Mouse (Mus musculus): ENCODE data around the gene Hoxc9. TPM values are rescaled to one million over a fixed set of nuclear protein-coding genes. Genes with fewer than 3 reads are reported as not detected.

Hoxc9 gene
- polyA plus RNA-seq, 1 experiment from 2014 or later = not detected

GRCm38 (mm10) chr15:102997431-102997830, 21.2 kb downstream of the Hoxc9 start:
- Histone ChIP-seq H3K27me3 (peaks cover 99% of the 10 kb centered on the region), H3K27ac (no peak overlapping the region), H3K9ac (replicated peaks) (no peak overlapping the region), H3K36me3 (no peaks in the 10 kb centered on the region), H3K4me2 (replicated peaks) (no peak overlapping the region), H3K4me3 (replicated peaks) (no peak overlapping the region), H3K9me3 (no peaks in the 10 kb centered on the region), H3K4me1 (replicated peaks) (peaks cover 7% of the 10 kb centered on the region)
- 0% methylated on average over 3 of the region's 3 CpGs for WGBS
- ATAC-seq = no peak

- Histone ChIP-seq H3K4me2 (replicated peaks) (peak within 1 kb of the TSS; percentile 48), H3K27ac (no peak within 1 kb of the TSS), H3K4me3 (replicated peaks) (peak within 1 kb of the TSS; percentile 30), H3K27me3 (peaks cover 99% of the 10 kb centered on the region), H3K36me3 (no peaks in the 10 kb centered on the region), H3K9ac (replicated peaks) (no peak within 1 kb of the TSS), H3K9me3 (no peaks in the 10 kb centered on the region), H3K4me1 (replicated peaks) (peaks cover 7% of the 10 kb centered on the region)
- ATAC-seq = no peak
- WGBS = 1% methylated on average over 19 of the region's 19 CpGs
Measured at GRCm38 (mm10) chr15:102997939-102998355, 21.7 kb downstream of the Hoxc9 start, which contains the start of gene Hoxc6. TSS of gene Hoxc6 (plus strand) at chr15:102998257.

GRCm38 (mm10) chr15:102998608-102999182, 22.5 kb downstream of the Hoxc9 start:
- H3K36me3 ChIP-seq = no peaks in the 10 kb centered on the region
- peaks cover 100% of the 10 kb centered on the region for H3K27me3 ChIP-seq
- H3K4me2 ChIP-seq (replicated peaks) = peak overlapping the region; percentile 48
- peak overlapping the region; percentile 30 for H3K4me3 ChIP-seq (replicated peaks)
- H3K9ac ChIP-seq (replicated peaks) = no peak overlapping the region
- no peak overlapping the region for H3K27ac ChIP-seq
- 1% methylated on average over 19 of the region's 19 CpGs for WGBS
- ATAC-seq = no peak
- H3K4me1 ChIP-seq (replicated peaks) = peaks cover 7% of the 10 kb centered on the region
- H3K9me3 ChIP-seq = no peaks in the 10 kb centered on the region

DNA sequence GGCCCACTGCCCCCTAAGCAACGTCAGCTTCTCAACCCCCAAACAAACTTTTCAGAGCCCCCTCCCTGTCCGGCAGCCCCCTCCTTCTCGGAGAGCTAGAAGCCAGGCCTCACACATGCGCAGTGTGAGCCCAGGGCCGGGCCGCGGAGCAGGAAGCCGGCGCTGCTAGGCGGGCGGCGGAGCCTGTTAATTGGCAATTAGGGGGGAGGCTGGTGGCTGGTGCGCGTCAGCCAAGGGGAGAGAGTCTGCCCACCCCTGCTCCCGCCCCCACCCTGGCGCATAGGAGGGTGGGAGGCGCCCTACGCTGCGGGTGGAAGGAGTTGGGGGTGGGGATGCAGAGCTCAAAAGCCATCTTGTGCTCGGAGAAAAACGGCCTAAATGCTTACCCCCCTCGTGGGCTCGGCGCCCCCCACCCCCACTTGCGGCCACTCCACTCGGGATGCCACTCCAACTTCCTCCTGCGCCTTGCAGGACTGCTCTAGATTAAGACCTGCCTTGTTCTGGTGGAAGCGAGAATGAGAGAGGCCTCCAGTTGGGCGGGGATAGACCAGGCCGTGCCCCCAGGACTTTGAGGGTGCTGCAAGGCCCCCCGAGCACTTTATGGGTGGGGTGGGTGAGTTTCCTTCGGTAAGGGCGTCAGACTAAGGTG, 23.1 kb downstream of the Hoxc9 start:
- peak overlapping the region; percentile 30 for H3K4me3 ChIP-seq (replicated peaks)
- no peak overlapping the region for H3K27ac ChIP-seq
- 0 out of 2 replicates have a peak, but pooled peaks have one; percentile 30 for ATAC-seq
- no peaks in the 10 kb centered on the region for H3K9me3 ChIP-seq
- peaks cover 7% of the 10 kb centered on the region for H3K4me1 ChIP-seq (replicated peaks)
- H3K9ac ChIP-seq (replicated peaks) = no peak overlapping the region
- no peaks in the 10 kb centered on the region for H3K36me3 ChIP-seq
- H3K27me3 ChIP-seq = peaks cover 100% of the 10 kb centered on the region
- H3K4me2 ChIP-seq (replicated peaks) = peak overlapping the region; percentile 48
- under 1% methylated on average over 31 of the region's 33 CpGs for WGBS

- Histone ChIP-seq H3K4me1 (replicated peaks) (peaks cover 7% of the 10 kb centered on the region), H3K4me2 (replicated peaks) (no peak overlapping the region), H3K4me3 (replicated peaks) (no peak overlapping the region), H3K27ac (no peak overlapping the region), H3K9me3 (no peaks in the 10 kb centered on the region), H3K27me3 (peaks cover 100% of the 10 kb centered on the region), H3K36me3 (no peaks in the 10 kb centered on the region), H3K9ac (replicated peaks) (no peak overlapping the region)
- no peak for ATAC-seq
- WGBS = 2% methylated on average over 11 of the region's 11 CpGs
Measured at GRCm38 (mm10) chr15:102999955-103000354, 23.7 kb downstream of the Hoxc9 start.

- H3K9ac ChIP-seq (replicated peaks) = no peak overlapping the region
- H3K4me2 ChIP-seq (replicated peaks) = no peak overlapping the region
- no peaks in the 10 kb centered on the region for H3K9me3 ChIP-seq
- H3K4me3 ChIP-seq (replicated peaks) = no peak overlapping the region
- ATAC-seq = no peak
- WGBS = 1% methylated on average over 24 of the region's 24 CpGs
- H3K36me3 ChIP-seq = no peaks in the 10 kb centered on the region
- H3K27ac ChIP-seq = no peak overlapping the region
- peaks cover 100% of the 10 kb centered on the region for H3K27me3 ChIP-seq
- peaks cover 7% of the 10 kb centered on the region for H3K4me1 ChIP-seq (replicated peaks)
Measured at GRCm38 (mm10) chr15:103000501-103000901, 24.3 kb downstream of the Hoxc9 start.

GRCm38 (mm10) chr15:103001370-103001769, 25.1 kb downstream of the Hoxc9 start:
- Histone ChIP-seq H3K4me2 (replicated peaks) (no peak overlapping the region), H3K27me3 (peaks cover 100% of the 10 kb centered on the region), H3K36me3 (no peaks in the 10 kb centered on the region), H3K9ac (replicated peaks) (no peak overlapping the region), H3K4me1 (replicated peaks) (peaks cover 7% of the 10 kb centered on the region), H3K9me3 (no peaks in the 10 kb centered on the region), H3K4me3 (replicated peaks) (no peak overlapping the region), H3K27ac (no peak overlapping the region)
- no peak for ATAC-seq
- 10% methylated on average over 2 of the region's 2 CpGs for WGBS

DNA sequence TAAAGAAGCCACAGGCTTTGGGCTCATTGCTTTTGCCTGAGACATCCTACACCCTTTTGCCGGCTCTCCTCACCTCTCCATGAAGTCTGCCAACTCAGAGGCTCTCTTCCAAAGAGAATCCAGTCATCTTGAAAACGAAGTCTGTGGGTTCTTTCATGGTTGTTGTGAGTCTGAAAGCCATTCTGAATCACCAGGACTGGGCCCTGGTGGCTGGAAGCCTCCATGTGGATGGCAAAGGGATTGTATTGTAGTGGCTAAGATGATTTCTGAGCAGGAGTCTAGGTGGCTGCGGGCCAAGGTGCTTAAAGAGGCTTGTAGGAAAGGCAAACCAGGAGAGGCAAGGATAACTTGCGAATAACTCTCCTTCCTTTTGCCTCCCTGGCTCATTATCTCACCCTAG, 25.9 kb downstream of the Hoxc9 start:
- no peak overlapping the region for H3K9ac ChIP-seq (replicated peaks)
- 3% methylated on average over 4 of the region's 4 CpGs for WGBS
- no peak overlapping the region for H3K4me3 ChIP-seq (replicated peaks)
- no peaks in the 10 kb centered on the region for H3K9me3 ChIP-seq
- H3K36me3 ChIP-seq = no peaks in the 10 kb centered on the region
- H3K4me2 ChIP-seq (replicated peaks) = no peak overlapping the region
- peaks cover 7% of the 10 kb centered on the region for H3K4me1 ChIP-seq (replicated peaks)
- ATAC-seq = no peak
- H3K27ac ChIP-seq = no peak overlapping the region
- H3K27me3 ChIP-seq = peaks cover 100% of the 10 kb centered on the region

- Histone ChIP-seq H3K36me3 (no peaks in the 10 kb centered on the region), H3K27me3 (peaks cover 100% of the 10 kb centered on the region), H3K9me3 (no peaks in the 10 kb centered on the region), H3K27ac (no peak overlapping the region), H3K4me2 (replicated peaks) (no peak overlapping the region), H3K9ac (replicated peaks) (no peak overlapping the region), H3K4me1 (replicated peaks) (peaks cover 7% of the 10 kb centered on the region), H3K4me3 (replicated peaks) (no peak overlapping the region)
- ATAC-seq = no peak
- under 1% methylated on average over 13 of the region's 13 CpGs for WGBS
Measured at GRCm38 (mm10) chr15:103002821-103003448, 26.7 kb downstream of the Hoxc9 start.

GRCm38 (mm10) chr15:103005308-103005707, 29.1 kb downstream of the Hoxc9 start:
- no peak overlapping the region for H3K4me3 ChIP-seq (replicated peaks)
- under 1% methylated on average over 17 of the region's 17 CpGs for WGBS

GRCm38 (mm10) chr15:103005797-103006196, 29.6 kb downstream of the Hoxc9 start:
- no peaks in the 10 kb centered on the region for H3K9me3 ChIP-seq
- no peak for ATAC-seq
- no peaks in the 10 kb centered on the region for H3K36me3 ChIP-seq
- WGBS = 5% methylated on average over 5 of the region's 5 CpGs
- peaks cover 100% of the 10 kb centered on the region for H3K27me3 ChIP-seq
- H3K4me3 ChIP-seq (replicated peaks) = no peak overlapping the region
- no peak overlapping the region for H3K27ac ChIP-seq
- no peak overlapping the region for H3K4me2 ChIP-seq (replicated peaks)
- no peaks in the 10 kb centered on the region for H3K4me1 ChIP-seq (replicated peaks)
- H3K9ac ChIP-seq (replicated peaks) = no peak overlapping the region

More at GRCm38 (mm10) chr15:103005308-103005707, 29.1 kb downstream of the Hoxc9 start:
- Histone ChIP-seq H3K9ac (replicated peaks) (no peak overlapping the region), H3K4me1 (replicated peaks) (no peaks in the 10 kb centered on the region), H3K27ac (no peak overlapping the region), H3K9me3 (no peaks in the 10 kb centered on the region), H3K36me3 (no peaks in the 10 kb centered on the region), H3K4me2 (replicated peaks) (no peak overlapping the region), H3K27me3 (peaks cover 100% of the 10 kb centered on the region)
- no peak for ATAC-seq

DNA sequence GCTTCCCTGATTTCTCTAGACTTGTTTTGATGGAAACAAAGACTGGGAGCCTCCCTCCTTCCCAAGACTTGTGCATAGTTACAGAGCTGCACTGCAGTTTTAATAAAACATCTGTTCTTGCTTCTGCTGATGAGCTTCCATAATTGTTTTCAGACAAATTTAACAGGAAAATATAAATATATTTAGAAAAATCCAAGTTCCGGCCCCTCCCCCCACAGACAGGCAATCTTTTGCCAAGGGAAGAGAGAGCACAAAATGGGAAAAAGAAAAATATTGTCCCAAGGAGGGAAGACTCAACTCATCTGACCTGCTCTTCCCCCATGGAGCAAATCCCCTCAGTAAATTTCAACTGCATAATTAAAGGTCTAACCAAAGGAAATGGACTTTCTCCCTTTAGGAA, 30.1 kb downstream of the Hoxc9 start:
- no peaks in the 10 kb centered on the region for H3K4me1 ChIP-seq (replicated peaks)
- ATAC-seq = no peak
- H3K27me3 ChIP-seq = peaks cover 100% of the 10 kb centered on the region
- WGBS = 8% methylated on average over 1 of the region's 1 CpGs
- no peaks in the 10 kb centered on the region for H3K36me3 ChIP-seq
- H3K4me2 ChIP-seq (replicated peaks) = no peak overlapping the region
- H3K9ac ChIP-seq (replicated peaks) = no peak overlapping the region
- no peaks in the 10 kb centered on the region for H3K9me3 ChIP-seq
- H3K27ac ChIP-seq = no peak overlapping the region
- H3K4me3 ChIP-seq (replicated peaks) = no peak overlapping the region
